Mouse (Mus musculus) frontal cortex, postnatal 36 days (tissue): ENCODE measurements around the gene Necap2.

Experiments used
- DNase-seq, 2 experiments: peaks; one replicate each; pipeline ENCODE4 v3.0.0; 2022; ENCODE audit warnings: low spot score in 2 of 2

Gene Necap2

DNA sequence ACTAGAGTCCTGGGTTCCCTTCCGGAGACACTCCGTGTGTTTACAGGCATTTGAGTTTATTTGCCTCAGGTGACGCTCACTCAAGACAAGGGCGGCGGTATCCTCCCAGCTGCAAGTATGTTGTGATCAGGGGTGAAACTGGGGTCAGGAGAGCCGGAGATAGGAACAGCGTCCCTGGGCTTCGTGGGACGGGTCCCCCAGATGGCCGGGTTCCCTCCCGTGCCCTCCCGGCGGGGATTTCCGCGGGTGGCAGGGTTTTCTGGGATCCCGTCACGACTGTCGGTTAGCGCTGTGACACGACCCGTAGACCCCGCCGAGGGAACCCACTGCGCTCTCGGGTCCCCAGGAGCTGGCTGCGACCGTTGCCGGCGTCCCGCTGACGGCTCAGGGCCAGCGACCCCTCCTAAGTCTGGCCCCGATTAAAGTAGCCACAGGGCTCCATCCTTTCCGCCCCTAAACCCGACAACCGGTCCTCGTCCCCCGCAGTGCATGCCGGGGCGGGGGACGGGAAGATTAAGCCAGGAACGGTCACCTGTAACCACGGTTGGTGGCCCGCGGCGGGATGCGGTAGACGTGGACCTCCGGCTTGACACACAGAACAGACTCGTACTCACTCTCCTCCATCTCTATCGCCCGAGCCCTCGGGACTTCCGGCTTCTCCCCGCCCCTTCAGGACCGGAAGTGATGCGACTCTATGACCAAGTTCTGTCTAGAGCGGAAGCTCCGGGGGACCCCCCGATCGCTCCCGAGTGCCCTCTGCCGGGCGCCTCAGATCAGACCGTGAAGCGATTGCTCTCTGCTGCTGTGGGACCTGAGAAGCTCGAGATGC lies at the start of gene Necap2:
Necap2 (minus strand) TSS at position 677 of the 829 bp plus-strand sequence.
- peak; percentile 93 to 96 for DNase-seq

DNA sequence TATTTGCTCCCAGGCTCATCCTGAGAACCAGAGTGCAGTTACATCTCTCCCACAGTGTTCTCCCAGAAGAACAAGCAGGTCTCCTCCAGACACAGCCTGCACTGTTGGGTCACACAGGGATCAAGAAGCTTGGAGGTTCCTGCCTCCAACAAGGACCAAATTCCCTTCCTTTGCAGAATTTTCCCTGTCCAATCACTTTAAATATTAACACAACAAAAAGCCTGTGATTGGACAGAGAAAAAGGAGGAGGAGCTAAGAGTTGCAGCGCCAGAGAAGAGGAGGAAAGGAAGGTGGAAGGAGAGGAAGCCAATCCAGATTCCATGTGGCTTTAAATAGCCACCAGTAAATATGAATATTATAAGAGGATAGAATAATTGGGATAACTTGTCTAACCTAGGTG lies 44.9 kb upstream of the Necap2 start:
- no peak for DNase-seq

DNA sequence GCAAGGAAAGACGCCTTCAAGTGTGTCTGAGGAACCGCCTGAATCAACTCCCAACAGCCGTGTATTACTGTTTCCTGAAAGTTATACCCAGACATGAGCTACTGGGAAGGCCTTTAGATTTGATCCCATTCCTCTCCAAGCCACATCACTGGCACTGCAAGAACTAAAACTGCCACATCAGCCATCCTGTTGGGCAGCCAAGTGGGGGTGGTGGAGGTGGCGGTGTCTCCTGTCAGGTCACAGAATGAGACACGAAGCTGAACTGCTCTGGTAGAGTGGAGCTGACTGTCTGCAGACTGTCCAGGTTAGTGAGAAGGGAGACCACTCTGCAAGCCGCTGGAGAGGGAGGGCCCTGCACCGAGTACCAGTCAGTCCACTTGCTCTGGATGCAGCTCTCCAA lies 44.5 kb upstream of the Necap2 start:
- DNase-seq = no peak

DNA sequence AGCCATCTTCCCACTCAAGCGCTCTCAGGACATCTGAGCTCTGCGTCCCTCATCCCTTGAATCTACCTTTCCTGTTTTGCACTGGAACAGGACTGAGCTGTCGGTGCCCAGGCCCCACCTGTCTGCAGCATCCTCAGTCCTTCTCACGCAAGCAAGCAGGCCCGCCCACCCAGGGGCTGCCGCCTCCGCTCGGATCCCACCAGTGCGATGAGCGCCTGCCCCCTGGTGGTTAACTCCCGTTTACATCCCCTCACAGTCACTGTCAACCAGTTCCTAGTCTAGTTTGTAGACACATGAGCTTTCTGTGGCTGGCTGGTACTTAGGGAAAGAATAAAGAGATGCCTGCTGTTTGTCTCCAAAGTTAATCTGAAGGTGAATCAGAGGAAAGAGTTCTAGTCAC lies 42.5 kb upstream of the Necap2 start:
- DNase-seq = peak; percentile 53 to 63

DNA sequence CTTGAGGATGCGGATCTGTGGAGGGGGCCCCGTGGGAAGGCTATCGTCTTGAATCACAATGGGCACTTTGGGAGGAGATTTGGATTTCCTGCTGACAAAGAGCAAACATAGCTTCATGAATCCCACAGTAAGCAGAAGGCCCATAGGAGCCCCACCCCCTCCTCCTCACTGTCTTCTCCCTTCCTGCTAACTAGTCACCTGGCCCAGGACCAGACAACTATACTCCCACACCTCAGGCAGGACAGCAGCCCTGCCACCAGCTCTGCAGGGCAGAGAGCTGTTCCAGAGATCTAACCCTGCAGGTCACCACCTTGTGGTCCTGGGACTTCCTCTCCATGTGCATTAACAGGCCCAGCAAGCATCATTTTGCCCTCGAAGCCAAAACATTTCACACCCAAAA lies 40.5 kb upstream of the Necap2 start:
- DNase-seq = no peak

DNA sequence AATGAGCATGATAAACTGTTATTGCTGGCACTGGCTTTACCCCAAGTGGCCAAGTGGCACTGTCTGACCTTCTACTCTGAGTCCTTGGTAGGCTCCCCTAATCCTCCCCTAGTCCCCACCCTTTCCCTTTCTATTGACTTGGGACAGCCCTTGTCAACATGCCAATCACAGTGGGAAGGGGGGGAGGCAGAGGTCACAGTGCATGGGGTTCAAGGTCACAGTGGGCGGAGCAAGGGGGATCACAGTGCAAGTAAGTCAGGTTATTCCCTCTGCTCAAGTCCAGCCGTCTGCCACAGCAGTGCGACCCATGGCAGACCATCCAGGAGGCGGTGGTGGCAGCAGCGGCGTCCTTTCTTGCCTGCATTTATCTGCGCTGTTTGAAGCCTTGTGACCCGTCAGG lies 37.2 kb upstream of the Necap2 start:
- no peak for DNase-seq

DNA sequence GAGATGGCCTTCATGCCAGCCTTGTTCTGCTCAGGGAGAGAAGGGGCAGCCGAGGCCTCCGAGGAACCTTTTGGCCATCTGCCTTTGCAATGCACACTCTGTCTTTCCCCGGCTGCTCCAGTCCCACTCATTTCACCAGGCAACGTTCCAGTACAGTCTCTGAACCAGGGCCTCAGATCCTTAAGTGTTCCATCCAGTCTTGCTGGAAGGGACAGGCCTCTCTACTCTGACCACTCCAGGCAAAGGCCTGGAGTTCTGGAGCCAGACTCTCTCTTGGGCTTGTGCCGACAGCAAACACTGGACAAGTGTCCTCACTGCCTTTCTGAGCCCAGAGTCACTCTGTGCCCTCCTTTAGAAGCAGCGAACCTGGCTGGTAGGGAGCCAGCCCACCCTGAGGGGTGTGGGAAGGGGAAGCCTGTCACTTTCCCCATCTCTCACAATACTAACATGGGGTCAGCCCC lies 36.4 kb upstream of the Necap2 start:
- peak; percentile 31 to 36 for DNase-seq

DNA sequence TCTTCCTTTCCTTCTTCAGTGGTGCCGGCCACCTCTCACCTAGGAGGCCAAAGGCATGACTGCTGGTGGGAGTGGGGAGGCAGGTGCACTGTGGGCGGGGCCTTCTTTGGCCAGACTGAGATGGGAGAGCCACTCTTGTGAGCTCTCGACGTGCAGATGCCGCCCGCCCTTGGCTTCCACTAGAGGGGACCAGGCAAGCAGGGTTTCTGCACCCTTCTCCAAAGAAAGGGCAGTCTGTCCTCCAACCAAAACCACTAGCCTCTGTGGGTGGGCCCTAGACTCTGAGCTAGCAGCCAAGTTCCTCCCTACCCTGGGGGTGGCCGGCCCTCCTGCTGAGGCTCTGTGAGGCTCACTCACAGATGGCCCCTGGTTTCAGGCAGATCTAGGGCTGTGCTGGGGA lies 35.7 kb upstream of the Necap2 start:
- no peak for DNase-seq

DNA sequence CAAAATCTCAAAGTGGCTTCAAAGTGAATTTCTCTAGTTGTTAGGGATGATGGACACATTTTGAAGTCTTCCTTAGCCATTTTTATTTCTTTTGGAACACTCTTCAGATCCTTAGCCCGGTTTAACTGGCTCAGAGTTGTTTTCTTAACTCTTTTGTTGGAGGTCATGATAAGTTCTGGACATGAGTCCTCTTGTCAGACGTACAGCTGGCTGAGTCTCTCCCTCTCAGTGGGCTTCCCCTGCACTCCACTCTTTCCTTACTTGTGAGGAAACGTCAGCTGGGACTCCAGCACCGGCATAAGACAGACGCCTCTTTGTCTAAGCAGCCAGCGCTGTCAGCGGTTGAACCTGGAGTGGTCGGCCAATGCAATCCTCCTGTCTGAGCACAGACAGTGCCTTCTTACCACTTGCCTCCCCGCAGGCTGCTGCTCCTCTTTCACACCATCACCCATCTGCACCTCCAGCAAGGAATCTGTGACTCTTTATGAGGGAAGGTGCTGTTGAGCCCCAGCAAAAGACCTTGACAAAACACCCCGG lies 30.1 kb upstream of the Necap2 start:
- DNase-seq = no peak

DNA sequence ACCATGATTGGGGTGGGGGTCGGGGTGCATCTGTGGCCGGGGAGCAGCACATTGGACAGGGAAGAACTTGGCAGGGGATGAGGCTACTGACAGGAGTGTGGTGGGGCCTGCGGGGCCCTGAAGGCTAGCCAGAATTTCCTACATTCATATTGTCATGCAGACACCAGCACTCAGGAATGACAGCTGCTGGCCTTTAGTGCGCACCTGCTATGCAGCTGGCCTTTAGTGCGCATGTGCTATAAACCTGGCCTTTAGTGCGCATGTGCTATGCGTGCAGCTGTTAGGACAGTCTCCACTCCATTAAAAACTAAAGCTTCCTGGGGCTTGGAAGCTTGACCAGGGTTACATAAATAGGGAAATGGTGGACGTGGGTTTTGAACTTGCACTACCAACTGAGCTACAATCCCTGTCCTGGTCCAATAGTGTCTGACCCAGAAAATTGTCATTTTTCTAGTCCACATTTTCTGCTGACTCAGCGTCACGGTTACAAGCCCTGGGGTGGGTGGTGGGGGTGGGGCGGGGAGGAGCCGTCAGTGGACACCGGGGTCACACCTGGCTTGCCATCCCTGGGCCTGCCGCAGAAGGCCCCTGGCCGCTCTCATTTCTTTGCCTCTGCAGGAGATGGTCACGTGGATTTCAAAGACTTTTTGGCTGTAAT lies 28.5 kb upstream of the Necap2 start:
- no peak for DNase-seq

DNA sequence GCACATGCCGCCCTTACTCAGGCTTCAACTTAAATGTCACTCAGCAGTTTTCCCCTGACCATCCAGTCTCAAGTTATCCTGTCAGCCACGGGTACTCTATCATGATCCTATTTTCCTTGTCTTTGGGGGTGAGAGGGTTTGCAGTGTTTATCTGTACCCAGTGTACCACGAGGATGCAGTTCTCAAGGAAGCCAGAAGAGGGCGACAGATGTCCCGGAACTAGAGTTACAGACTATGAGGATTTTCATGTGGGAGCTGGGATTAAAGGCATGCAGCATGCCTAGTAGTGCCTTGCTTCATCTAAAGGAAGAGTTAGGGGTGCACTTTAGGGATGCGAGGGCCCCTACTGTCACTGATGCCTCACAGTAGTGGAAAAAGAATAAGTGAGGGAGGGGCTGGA lies 23.7 kb upstream of the Necap2 start:
- DNase-seq = no peak

DNA sequence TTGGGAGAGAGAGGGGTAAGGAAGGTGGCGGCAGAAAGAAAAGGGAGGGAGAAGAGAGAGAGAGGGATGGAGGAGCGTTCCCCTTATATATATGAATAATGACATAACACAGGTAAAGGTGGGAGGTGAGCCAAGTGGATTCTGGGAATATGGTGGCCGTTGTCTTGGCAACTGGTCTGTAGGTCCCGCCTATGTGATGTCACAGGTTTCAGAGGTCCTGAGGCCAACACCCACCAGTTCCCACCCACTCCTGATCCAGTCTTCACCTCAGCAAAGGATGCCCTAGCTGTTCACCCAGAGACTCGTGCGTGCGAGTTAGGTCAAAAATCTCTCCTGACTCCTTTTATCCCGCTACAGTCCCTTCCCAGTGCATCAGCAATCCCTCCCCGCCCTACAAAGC lies 23.1 kb upstream of the Necap2 start:
- no peak for DNase-seq

DNA sequence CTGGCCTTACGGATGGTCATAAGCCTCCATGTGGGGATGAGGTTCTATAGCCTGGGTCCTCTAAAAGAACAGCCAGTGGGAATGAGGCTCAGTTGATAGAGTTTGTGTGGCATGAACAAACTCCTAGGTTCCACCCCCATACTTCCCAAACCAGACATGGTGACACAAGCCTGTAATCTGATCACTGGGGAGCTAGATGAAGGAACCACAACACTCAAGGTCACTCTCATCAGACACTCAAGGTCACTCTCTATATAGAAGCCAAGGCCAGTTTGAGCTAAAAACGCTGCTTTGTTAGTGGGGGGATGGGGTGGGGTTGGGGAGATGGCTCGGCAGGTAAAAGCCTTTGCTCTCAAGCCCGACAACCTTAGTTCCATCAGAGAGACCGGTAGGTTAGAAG lies 21.8 kb upstream of the Necap2 start:
- no peak for DNase-seq

DNA sequence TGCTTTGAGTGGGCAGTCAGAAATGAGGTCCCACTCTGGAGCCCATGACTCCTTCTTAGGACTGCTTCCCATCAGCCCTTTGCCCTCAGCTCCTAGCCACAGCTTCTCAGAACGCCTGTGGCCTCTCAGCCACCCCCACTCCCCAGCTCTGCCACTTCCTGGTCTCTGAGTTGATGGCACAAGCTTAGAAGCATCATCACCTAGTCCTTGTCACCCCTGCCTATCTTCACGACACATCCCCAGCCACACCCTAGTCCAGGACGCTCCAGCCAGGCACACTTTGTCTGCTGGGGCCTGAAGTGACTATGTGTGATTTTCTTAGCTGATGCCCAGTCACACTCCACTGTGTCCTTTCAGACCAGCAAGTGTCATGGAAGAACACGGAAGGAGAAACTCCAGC lies 20.8 kb upstream of the Necap2 start:
- no peak for DNase-seq

DNA sequence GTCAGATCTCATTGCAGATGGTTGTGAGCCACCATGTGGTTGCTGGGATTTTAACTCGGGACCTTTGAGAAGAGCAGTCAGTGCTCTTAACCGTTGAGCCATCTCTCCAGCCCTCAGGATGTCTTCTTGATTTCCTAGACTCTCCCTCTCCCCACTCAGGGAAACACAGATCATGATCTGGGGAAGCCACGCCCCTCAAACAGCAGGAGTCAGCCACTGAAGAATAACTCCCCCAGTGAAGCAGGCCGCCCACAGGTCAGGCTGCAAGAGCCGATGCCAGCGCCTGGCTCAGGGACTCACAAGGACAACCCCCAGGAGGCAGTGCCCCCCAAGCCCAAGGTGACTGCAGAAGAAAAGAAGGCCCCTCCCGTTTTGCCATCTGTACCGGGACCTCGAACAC lies 18.6 kb upstream of the Necap2 start:
- DNase-seq = no peak

DNA sequence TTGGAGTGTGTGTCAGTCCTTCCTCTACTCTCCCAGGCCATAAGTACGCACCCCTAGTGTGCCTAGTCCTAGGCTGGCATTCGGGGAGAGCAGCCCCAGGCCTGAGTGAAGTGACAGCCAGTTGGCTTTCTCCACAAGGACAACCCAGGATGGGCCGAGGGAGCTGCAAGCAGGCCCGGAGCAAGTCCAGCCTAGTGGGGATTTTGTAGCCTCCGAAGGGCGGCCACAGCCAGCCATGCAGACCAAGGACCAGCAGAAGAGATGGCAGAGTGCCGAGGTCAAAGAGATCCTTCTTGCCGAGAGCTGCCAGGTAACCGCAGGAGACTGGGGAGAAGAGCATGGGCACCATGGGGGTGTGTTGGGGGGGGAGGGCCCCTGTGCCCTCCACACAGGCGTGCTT lies 16.9 kb upstream of the Necap2 start:
- DNase-seq = no peak

DNA sequence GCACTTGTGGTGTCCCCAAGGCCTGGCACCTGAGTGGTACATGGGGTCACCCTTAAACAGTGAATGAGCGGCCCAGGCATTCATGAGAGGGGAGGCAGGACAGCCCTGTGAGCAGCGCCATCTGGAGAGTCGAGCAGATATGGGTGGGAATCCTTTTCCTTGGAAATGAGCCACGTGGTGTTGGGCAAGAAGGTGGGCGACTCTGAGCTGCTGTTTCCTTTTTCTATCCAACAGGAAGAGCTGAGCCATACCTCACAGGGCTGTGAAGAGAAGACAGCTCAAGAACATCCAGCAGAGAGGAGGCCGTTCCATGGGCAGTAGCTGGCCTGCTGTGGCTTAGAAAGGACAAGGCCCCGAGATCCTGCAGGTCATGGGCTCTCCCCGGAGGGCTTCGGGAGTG lies 10.6 kb upstream of the Necap2 start:
- peak in 1 of 2 experiments; percentile 64 for DNase-seq

DNA sequence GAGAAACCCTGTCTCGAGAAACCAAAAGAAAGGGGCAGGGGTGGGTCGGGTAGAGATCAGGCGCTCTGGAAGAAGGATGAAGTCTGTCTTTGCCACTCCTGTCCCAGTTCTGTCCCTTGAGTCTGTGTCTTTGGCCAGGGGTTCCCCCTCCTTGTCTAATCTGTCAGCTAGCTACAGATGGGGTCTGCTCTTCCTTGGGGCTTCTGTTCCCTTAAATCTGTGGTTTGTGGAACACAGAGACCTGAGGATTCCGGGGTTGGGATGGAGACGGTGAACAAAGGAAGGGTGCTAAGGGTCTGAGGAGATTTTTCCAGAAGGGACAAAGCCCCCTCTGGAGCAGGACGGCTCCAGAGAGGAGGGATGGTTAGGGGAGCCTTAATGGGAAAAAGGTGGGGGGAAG lies 9.9 kb upstream of the Necap2 start, which contains the start of gene Spata21:
Spata21 (plus strand) TSS at position 301 of the 400 bp plus-strand sequence.
- DNase-seq = no peak

DNA sequence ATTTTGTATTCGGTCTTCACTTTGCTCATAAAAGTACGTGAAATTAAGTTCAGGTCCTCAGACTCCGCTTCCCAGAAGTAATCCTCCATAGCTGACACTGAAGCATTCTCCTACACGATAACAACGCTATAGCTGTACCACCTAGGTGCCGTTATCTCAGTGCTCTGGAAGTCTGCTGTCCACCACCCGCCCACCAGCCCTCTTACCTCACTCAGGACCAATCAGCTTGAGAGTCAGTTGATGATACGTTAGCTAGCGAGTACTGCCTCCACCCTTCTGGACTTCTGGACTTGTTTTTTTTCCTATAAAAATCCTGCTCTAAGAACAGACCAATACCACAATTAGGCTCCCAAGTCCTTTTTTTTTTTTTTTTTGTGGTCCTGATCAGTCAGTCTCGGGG lies 8.7 kb upstream of the Necap2 start:
- no peak for DNase-seq

DNA sequence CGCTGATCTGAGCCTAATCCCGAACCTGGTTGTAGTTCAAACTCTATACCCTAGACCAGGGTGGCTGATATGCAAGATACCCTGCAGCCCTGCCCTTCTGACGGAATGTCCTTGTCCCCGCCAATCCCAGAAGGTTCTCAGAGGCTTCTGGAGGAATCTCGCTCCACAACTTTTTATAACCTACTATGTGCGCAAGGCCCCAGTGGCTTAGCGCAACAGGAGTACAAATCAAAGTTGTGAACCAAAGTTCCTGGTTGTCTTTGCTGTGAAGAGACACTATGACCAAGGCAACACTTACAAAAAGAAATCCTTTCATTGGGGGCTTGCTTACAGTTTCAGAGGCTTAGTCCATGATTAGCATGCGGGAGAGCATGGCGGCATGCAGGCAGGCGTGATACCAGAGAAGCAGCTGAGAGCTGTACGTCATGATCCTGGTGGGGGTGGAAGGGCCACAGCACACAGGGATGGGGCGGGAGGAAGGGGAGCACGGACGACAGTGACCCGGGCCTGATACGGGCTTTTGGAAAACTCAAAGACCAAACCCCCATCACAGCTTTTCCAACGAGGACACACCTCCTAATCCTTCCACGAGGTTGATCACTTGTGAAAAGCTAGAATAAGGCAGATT lies 467 bp upstream of the Necap2 start:
- DNase-seq = no peak

DNA sequence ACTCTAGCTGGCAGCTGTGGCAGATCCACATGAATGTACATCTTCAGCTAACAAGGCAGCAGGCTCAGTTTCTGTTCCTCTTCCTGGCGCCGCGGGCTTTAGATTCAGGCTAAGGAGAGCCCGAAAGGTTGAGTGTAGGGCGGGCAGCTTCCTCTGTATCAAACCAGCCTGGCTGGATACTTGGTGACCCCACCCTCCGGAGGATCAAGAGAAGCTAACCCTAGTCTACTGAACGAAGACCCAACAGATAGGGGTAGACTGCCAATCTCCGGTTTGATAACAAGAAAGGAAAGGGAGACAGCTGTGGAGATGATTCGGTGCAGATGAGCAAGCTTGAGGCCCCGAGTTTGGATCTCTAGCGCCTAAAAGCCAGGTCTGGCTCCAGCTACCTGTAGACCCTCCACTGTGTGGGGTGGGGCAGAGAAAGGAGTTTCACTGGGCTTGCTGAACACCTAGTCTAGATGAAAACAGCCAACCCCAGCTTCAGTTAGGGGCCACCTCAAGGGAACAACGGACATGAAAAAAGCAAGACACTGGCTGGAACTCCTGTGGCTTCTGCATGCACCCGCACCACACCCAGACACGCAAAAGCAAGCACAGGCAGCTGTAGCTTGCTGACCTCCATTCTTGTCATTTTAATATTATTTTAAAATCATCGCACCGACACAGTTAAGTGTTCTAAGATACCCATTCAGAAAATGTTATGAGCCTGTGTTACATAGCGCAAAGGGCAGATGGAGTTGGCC lies 1.2 kb downstream of the Necap2 start:
- no peak for DNase-seq

DNA sequence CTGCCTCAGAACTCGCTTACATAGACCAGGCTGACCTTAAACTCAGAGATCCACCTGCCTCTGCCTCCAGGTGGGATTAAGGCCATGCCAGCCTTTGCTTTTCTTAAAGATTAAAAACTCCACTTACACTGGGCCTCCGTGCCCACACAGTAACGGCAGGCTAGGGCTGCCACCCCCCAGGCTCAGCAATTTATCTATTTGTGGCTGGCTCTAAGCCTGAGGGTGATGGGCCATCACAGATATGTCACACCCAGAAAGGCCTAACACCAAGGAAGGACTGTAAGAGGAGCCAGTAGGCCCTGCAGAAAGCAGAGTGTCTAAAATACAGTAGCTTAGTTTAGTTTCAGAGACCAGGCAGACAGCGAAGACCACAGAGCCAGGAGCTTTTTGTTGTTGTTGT lies 4.0 kb downstream of the Necap2 start:
- DNase-seq = no peak
